Mouse (Mus musculus) Patski (cell line): Measurements from ENCODE around the gene Pdgfc. TPM values are rescaled to one million over a fixed set of nuclear protein-coding genes. Genes with fewer than 3 reads are reported as not detected.
A peak's percentile ranks its signal among the peaks of the same experiment; 100 is the strongest.

ENCODE experiments used
- ATAC-seq: fragments of 100-300 bp; one replicate; pipeline ENCODE4 v1.8.0; 2021
- CTCF ChIA-PET: fragments of 350-600 bp; sonication (Branson Sonifier 250); formaldehyde crosslinking; loops from one replicate; lab custom pipeline; 2022; ENCODE audit warnings: inconsistent platforms; lab: Charles Lee
- POLR2A ChIA-PET: fragments of 350-600 bp; sonication (Branson Sonifier 250); formaldehyde crosslinking; loops from one replicate; lab custom pipeline; 2022; ENCODE audit warnings: antibody characterized with exemption, inconsistent platforms; lab: Charles Lee
- DNase-seq: peaks from one replicate; pipeline ENCODE4 v3.0.0-alpha.2; 2011; ENCODE audit warnings: low read depth, low spot score
- H3K27me3 ChIP-seq: fragments of 371-371 bp; one replicate; pipeline ENCODE4 v1.5.1; 2021
- CTCF ChIP-seq: fragments of 100-300 bp; IDR thresholded peaks from one replicate; pipeline ENCODE4 v1.5.1; 2021
- in situ Hi-C: fragments of 300-500 bp; cut with MboI; formaldehyde crosslinking; loops from 3 replicates; pipeline ENCODE4 v1.11.1; 2018; ENCODE audit warnings: low pct_unique_long_range_greater_than_20kb, mixed read lengths
- polyA plus RNA-seq: library from polyadenylated mRNA; unstranded; gene quantifications from one replicate; pipeline ENCODE4 v1.2.3, GENCODE M21; 2021

The Pdgfc gene
- polyA plus RNA-seq, 1 experiment from 2014 or later: 34.7 TPM

DNA sequence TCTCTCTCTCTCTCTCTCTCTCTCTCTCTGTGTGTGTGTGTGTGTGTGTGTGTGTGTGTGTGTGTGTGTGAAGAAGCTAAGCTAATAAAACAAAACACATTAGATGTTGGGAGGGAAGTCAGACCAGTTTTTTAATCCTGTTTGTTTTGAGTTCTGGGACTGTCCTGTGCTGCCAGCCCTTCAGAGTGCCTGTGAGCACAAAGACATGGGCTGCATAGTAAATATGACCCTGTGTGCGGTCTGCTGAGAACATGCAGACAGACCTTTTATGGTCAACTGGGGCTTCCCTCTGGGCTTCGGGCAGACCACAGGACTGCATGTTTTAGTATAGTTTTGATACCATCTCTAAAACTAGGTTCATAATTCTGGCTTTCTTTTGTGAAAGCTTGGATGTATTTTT is 32.3 kb downstream of the Pdgfc start:
- in situ Hi-C loops: no loop called here
- ChIA-PET CTCF (interaction anchor here (1.2 kb wide), 1 partner anchor 13 kb away, joined by 4 read pairs; no protein-coding TSS in a partner anchor), POLR2A (interaction anchor here (1.6 kb wide), 1 partner anchor 11 kb away, joined by 4 read pairs; no protein-coding TSS in a partner anchor)
- DNase-seq (no peak), ATAC-seq (no peak)
- no peaks in the 10 kb centered on the region for H3K27me3 ChIP-seq
- no peak for TF ChIP-seq CTCF

DNA sequence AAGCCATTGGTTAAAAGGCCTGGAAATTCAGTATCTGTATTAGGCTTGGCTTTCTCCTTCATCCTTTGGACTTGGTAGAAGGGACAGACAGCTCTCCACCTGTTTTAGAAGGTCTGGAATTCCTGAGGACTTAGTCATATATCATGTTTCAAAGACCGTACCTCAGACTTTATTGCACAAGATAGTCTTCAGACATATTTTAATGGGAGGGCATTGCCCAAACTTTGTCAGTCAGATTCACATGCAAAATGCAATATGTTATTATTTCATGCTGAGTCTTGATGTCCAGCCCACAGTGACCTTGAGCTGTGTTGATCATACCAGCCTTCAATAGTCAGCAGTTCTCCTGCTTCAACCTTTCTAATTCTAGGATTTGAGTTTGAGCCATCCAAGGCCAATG is 64.9 kb downstream of the Pdgfc start:
- ChIA-PET POLR2A (interaction anchor here (0.6 to 1.4 kb wide), 4 partner anchors 11 to 40 kb away, joined by 3 read pairs; no protein-coding TSS in a partner anchor), CTCF (interaction anchor here (1.0 to 4.3 kb wide), 8 partner anchors 9 to 61 kb away, joined by 3 to 16 read pairs (median 4); no protein-coding TSS in a partner anchor)
- in situ Hi-C loops: no loop called here
- no peak for TF ChIP-seq CTCF
- no peak for DNase-seq
- no peaks in the 10 kb centered on the region for H3K27me3 ChIP-seq
- no peak for ATAC-seq

DNA sequence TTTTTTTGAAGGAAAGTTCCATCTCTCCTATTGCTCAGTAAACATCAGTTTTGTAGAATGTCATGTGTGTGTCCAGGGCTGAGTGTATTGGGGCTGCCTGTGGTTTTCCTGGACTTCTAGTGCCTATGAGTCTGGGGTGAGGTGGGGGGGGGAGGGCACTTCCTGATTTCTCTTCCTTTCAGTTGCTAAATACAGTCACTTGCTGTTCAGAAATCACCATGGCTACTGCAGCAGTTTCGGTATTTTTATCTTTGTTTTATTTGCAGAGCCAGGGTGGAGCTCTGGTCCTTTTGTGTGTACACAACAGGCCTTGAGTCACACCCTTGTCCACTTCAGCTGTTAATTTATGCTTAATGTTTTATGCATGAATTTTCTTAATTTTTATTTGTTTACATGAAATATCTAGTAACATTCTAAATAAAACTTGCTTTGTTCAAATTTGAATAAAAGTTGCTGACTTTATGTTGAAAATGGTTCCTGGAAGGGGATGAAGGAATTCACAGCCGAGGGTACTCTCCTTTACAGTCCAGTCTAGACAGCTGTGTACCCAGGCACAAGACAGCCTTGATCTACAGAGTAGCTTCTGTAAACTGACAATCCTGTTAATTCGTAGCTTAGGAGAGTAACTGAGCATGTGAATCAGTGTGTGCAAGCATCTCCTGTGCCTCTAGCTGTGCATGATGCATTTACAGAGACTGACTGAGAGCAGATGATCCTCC is 66.1 kb downstream of the Pdgfc start:
- no peak for DNase-seq
- POLR2A ChIA-PET: interaction anchor here (0.6 to 1.3 kb wide), 2 partner anchors 41 to 265 kb away, joined by 3 read pairs; no protein-coding TSS in a partner anchor
- no peak for TF ChIP-seq CTCF
- in situ Hi-C loops: no loop called here
- no peaks in the 10 kb centered on the region for H3K27me3 ChIP-seq
- CTCF ChIA-PET: interaction anchor here (0.6 to 4.3 kb wide), 10 partner anchors 8 to 63 kb away, joined by 3 to 16 read pairs (median 4); no protein-coding TSS in a partner anchor
- peak; percentile 74 for ATAC-seq

DNA sequence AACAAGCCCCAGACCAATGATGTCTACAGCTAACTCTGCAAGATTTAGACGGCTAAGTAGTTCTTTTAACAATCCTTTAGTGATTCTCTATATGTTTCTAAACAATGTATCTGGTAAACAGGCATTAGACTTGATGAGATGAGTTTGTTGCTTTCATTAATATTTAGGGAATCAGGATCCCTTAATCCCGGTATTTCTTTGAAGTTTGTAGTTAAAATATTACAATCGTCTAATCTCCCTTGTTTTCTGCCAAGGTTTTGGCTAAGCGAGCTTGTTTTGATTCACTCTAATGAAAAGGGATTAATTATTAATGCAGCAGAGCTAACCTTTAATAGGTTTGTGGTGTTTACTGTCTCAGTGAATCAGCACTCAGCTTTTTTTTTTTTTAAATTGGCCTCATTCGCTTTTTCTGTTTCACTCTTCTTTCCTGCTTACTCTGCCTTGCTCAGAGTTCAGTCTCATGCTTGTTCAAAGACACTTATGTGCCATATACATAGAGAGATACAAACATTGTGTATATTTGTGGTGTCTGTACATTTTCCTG is 66.7 kb downstream of the Pdgfc start:
- CTCF ChIA-PET: interaction anchor here (0.6 to 4.3 kb wide), 10 partner anchors 8 to 64 kb away, joined by 3 to 16 read pairs (median 4); no protein-coding TSS in a partner anchor
- peak; percentile 61 for ATAC-seq
- peak; percentile 95 for DNase-seq
- in situ Hi-C loops: no loop called here
- H3K27me3 ChIP-seq: no peaks in the 10 kb centered on the region
- POLR2A ChIA-PET: interaction anchor here (0.6 kb wide), 1 partner anchor 265 kb away, joined by 3 read pairs; no protein-coding TSS in a partner anchor
- no peak for TF ChIP-seq CTCF

DNA sequence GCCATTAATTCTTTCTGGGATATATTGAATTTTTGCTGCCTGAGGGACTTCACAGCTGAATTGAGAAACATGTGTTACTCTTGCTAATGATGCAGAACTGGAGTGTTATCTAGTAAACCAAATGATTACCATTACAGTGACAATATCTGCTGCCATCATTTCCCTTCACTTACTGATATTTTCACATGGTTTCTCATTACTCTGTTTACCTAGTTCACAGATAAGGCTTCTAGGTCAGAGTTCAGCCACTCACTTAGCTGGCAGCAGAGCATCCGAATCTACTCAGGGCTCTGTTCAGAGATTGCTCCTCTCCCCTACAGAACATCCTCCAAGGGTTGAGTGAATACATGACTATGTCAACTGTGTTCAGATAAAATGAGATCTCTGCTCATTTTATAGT is 71.3 kb downstream of the Pdgfc start:
- ChIA-PET CTCF (interaction anchor here (0.9 kb wide), 1 partner anchor 68 kb away, joined by 3 read pairs; no protein-coding TSS in a partner anchor), POLR2A (no interaction called here)
- no peaks in the 10 kb centered on the region for H3K27me3 ChIP-seq
- DNase-seq (no peak), ATAC-seq (no peak)
- in situ Hi-C loops: no loop called here
- TF ChIP-seq CTCF: no peak

DNA sequence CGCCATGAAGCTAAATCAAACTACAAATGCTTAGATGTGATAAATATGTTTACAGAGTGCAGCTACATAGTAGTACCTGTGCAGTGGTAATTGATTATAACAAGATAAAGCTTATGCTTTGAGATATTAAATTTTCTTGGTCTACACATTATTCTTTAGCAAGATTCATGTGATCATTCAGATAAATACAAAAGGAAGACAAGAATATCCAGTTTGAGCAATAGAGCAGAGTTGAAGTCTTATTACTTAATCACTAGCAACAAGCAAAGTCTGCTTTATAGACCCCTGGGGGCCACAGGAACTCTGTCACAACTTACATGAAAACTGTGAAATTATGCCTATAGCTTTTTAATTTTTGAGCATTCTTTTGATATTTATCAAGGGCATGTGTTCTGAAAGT is 74.8 kb downstream of the Pdgfc start:
- no peaks in the 10 kb centered on the region for H3K27me3 ChIP-seq
- ATAC-seq (no peak), DNase-seq (no peak)
- CTCF ChIA-PET: interaction anchor here (1.4 kb wide), 1 partner anchor 72 kb away, joined by 3 read pairs; no protein-coding TSS in a partner anchor
- no peak for TF ChIP-seq CTCF
- POLR2A ChIA-PET: interaction anchor here (0.6 kb wide), 1 partner anchor 18 kb away, joined by 3 read pairs; no protein-coding TSS in a partner anchor
- in situ Hi-C loops: no loop called here

DNA sequence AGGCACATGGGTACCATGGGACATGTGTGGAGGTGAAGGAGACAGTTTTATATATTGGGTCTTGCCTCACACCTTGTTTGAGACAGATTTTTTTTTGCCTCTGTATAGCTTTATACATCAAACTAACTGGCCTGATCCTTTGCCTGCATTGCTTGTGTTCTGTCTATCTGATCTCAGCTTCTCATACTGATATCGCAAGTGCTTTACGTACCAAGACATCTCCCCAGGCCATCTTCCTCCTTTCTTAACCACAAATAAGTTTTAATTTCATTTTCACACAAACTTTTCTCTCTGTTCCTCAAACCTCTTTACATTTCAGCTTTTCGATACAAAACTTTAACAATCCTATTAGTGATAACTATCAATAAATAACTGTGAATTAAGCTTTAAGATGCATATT is 76.7 kb downstream of the Pdgfc start:
- DNase-seq (no peak), ATAC-seq (no peak)
- CTCF ChIA-PET: interaction anchor here (1.1 to 1.7 kb wide), 3 partner anchors 10 to 47 kb away, joined by 3 read pairs; no protein-coding TSS in a partner anchor
- no peak for TF ChIP-seq CTCF
- no peaks in the 10 kb centered on the region for H3K27me3 ChIP-seq
- POLR2A ChIA-PET: no interaction called here
- in situ Hi-C loops: no loop called here

DNA sequence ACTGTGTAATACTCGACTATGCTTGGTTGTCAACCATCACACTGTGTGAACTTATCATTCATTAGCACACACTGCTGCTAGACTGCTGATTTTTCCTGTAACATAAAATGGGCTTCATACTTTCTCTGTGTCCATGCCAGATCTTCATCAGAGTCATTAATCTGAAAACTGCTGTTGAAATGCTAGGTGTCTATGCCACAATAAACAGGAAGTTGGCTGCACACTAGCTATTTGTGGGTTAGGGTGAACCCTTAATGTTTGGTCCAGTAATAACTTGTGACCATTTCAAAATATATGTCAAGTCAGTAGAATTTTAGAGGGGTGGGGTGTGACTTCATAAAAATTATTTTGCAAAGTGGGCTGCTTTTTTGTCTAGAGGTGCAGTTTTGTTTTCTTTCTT is 84.4 kb downstream of the Pdgfc start:
- DNase-seq (no peak), ATAC-seq (no peak)
- no peak for TF ChIP-seq CTCF
- CTCF ChIA-PET: interaction anchor here (1.5 kb wide), 1 partner anchor 14 kb away, joined by 3 read pairs; no protein-coding TSS in a partner anchor
- POLR2A ChIA-PET: no interaction called here
- in situ Hi-C loops: no loop called here
- no peaks in the 10 kb centered on the region for H3K27me3 ChIP-seq

DNA sequence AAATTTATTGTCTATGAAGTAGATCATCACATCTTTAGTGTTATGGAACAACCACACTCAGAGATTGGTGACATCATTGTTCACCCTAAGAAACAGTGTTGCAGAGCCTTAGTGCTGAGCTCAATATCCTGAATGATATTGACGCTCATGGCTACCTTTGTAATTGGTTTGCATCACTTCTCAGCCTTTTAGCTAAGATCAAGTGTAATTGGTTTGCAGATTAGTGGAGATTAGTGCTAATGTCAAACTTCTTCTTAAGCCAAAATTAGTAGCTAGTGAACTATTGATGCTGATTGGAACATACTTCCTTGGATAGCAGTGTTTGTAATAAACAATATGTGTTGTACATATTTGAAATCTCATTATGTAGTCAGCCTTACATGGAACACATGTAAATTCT is 85.5 kb downstream of the Pdgfc start:
- no peaks in the 10 kb centered on the region for H3K27me3 ChIP-seq
- ATAC-seq: no peak
- POLR2A ChIA-PET: no interaction called here
- CTCF ChIA-PET: interaction anchor here (0.8 kb wide), 1 partner anchor 10 kb away, joined by 3 read pairs; no protein-coding TSS in a partner anchor
- in situ Hi-C loops: no loop called here
- no peak for DNase-seq
- no peak for TF ChIP-seq CTCF

DNA sequence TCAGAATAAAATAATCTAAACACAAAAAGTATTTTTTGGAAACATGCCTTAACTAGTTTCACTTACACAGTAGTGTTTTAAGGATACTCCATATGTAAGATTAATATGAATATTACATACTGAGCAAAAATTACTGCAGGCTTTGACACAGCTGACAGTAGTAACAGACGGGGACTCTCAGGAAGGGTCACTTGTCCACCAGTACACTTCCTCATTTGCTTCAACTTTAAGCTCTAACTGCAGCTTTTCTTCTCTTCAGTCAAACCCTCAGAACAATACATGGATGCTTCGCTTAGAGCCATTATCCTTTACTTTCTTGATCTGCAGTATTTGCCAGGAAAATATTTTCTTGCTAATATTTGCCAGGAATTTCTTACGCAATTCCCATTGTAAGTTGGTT is 87.2 kb downstream of the Pdgfc start:
- TF ChIP-seq CTCF: no peak
- CTCF ChIA-PET: interaction anchor here (1.1 to 1.3 kb wide), 2 partner anchors 9 to 11 kb away, joined by 3 read pairs; no protein-coding TSS in a partner anchor
- in situ Hi-C loops: no loop called here
- DNase-seq: no peak
- POLR2A ChIA-PET: no interaction called here
- no peak for ATAC-seq
- no peaks in the 10 kb centered on the region for H3K27me3 ChIP-seq
